Mouse (Mus musculus): ENCODE results near the gene Poc1b. TPM values are rescaled to one million over a fixed set of nuclear protein-coding genes. Genes with fewer than 3 reads are reported as not detected.

Poc1b gene
- polyA plus RNA-seq, 1 experiment from 2014 or later, result 33.5 TPM

DNA sequence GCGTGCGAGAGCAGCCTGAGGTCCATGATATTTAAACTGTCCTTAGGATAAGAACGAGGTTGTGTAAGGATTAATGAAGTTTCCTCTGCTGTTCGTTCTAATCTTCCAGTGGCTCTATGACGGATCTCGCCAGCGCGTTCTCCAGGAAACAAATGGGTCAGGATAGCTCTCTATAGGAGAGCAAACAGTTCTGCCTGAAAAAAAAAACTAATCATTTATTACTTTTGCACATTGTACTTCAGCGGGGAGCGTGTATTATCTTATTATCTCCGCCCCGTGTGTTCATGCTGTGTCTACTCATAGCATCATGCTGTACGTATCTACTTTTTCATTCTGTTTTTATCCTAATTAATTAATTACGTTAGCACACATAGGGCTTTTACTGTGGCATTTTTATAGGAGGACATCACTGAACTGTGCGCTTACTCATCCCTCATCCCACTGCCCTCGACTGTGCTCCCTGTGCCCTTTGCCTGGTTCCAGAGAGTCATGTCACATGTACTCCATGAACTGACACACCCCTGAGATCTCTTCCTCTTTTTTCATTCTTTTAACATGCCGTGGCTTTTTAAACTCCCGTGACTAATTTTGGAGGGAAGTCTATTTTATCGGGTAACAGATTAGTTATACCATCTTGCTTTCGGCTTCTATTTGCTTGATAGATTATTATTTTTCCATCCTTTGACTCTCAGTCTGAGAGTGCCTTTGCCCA, 140.1 kb downstream of the Poc1b start:
- no peaks in the 10 kb centered on the region for H3K36me3 ChIP-seq (ENCODE audit: insufficient read depth)
- H3K27me3 ChIP-seq (ENCODE audit: insufficient read depth, low read length), result no peaks in the 10 kb centered on the region
- no peak for DNase-seq

More for the DNA sequence above, 140.1 kb downstream of the Poc1b start:
- H3K4me3 ChIP-seq (ENCODE audit: low read depth, low read length), result no peak overlapping the region
- no peak for TF ChIP-seq CTCF (IDR thresholded peaks at IDR 0.05; ENCODE audit: low read depth)
- peaks cover 16% of the 10 kb centered on the region for H3K4me1 ChIP-seq (ENCODE audit: insufficient read depth)
- no peak overlapping the region for H3K4me2 ChIP-seq
- no peaks in the 10 kb centered on the region for H3K9me3 ChIP-seq (ENCODE audit: low read depth, low read length)
- H3K27ac ChIP-seq (ENCODE audit: low read depth), result no peak overlapping the region
- H3K9ac ChIP-seq, result no peak overlapping the region
- ATAC-seq (ENCODE audit: insufficient read depth), result no peak
- 67% methylated on average over 20 of the region's 20 CpGs for WGBS

Other genes starting within 250 kb of the Poc1b start
- gene Atp2b1, start 192.6 kb upstream of the Poc1b start, polyA plus RNA-seq (2014; fragmentation: Nextera tagmentation; extraction: Ambion mirVana), result 174 and 176 TPM in 2 replicates
- 18.3 and 19.2 TPM in 2 replicates for gene Galnt4, start 1.1 kb downstream of the Poc1b start, polyA plus RNA-seq (2014; fragmentation: Nextera tagmentation; extraction: Ambion mirVana)
- not detected in 2 replicates for gene Phxr2, start 19.3 kb downstream of the Poc1b start, polyA plus RNA-seq (2014; fragmentation: Nextera tagmentation; extraction: Ambion mirVana)
- 73.4 and 76.8 TPM in 2 replicates for gene Dusp6, start 156.2 kb downstream of the Poc1b start, polyA plus RNA-seq (2014; fragmentation: Nextera tagmentation; extraction: Ambion mirVana)